Mouse (Mus musculus) megakaryocyte-erythroid progenitor cell, adult 5 weeks (primary cell): ENCODE data around the gene Gpr162. TPM values are rescaled to one million over a fixed set of nuclear protein-coding genes. Genes with fewer than 3 reads are reported as not detected.

Experiments
- polyA plus RNA-seq: library from polyadenylated mRNA; stranded (reverse); fragments of >175 nt; gene quantifications from 2 replicates; pipeline ENCODE4 v1.2.3, GENCODE M21; 2012

The Gpr162 gene
- 0.09 and 0.18 TPM in 2 replicates for polyA plus RNA-seq

GRCm38 (mm10) chr6:124863658-124864298, at the start of gene Gpr162:
TSS of gene Gpr162 (minus strand) at chr6:124863983.

GRCm38 (mm10) chr6:124911533-124912218, 47.9 kb upstream of the Gpr162 start, which contains the start of gene Lag3:
TSS of gene Lag3 (minus strand) at chr6:124911705.

GRCm38 (mm10) chr6:124887986-124888385, 24.2 kb upstream of the Gpr162 start, which contains the start of gene Cd4:
TSS of gene Cd4 (minus strand) at chr6:124888221.

GRCm38 (mm10) chr6:124856916-124857839, 6.6 kb downstream of the Gpr162 start, which contains the start of gene P3h3:
TSS of gene P3h3 (minus strand) at chr6:124857752.

GRCm38 (mm10) chr6:124840241-124841167, 23.3 kb downstream of the Gpr162 start, which contains the start of gene Gnb3:
TSS of gene Gnb3 (minus strand) at chr6:124840275.

GRCm38 (mm10) chr6:124828868-124829798, 34.6 kb downstream of the Gpr162 start, which contains the start of the genes Usp5 and Cdca3:
TSS of gene Usp5 (minus strand) at chr6:124829484.
TSS of gene Cdca3 (plus strand) at chr6:124829547.

GRCm38 (mm10) chr6:124813933-124814332, 49.9 kb downstream of the Gpr162 start, which contains the start of gene Tpi1:
TSS of gene Tpi1 (minus strand) at chr6:124814296.

Other genes with a start within 250 kb of the Gpr162 start
- not detected in 2 replicates for gene C1s2, start 227.9 kb downstream of the Gpr162 start, polyA plus RNA-seq
- gene Lpcat3, start 201.0 kb downstream of the Gpr162 start, polyA plus RNA-seq = 47.7 and 53.9 TPM in 2 replicates
- 294 and 299 TPM in 2 replicates for gene Emg1, start 151.8 kb downstream of the Gpr162 start, polyA plus RNA-seq
- gene Phb2, start 151.6 kb downstream of the Gpr162 start, polyA plus RNA-seq = 308 and 359 TPM in 2 replicates
- 65.9 and 80.8 TPM in 2 replicates for gene Ptpn6, start 125.3 kb downstream of the Gpr162 start, polyA plus RNA-seq
- 50.4 and 53.2 TPM in 2 replicates for gene Grcc10, start 122.6 kb downstream of the Gpr162 start, polyA plus RNA-seq
- not detected in 2 replicates for gene Gm45234, start 108.0 kb downstream of the Gpr162 start, polyA plus RNA-seq
- gene Atn1, start 107.5 kb downstream of the Gpr162 start, polyA plus RNA-seq = 111 and 137 TPM in 2 replicates
- 0.37 and 0.90 TPM in 2 replicates for gene Eno2, start 94.3 kb downstream of the Gpr162 start, polyA plus RNA-seq
- gene Lrrc23, start 84.3 kb downstream of the Gpr162 start, polyA plus RNA-seq = 0.37 and 0.47 TPM in 2 replicates
- 10.0 and 16.9 TPM in 2 replicates for gene Spsb2, start 55.3 kb downstream of the Gpr162 start, polyA plus RNA-seq
- gene Tpi1, start 49.7 kb downstream of the Gpr162 start, polyA plus RNA-seq = 195 and 233 TPM in 2 replicates
- gene Usp5, start 34.5 kb downstream of the Gpr162 start, polyA plus RNA-seq = 83.8 and 84.6 TPM in 2 replicates
- gene Cdca3, start 34.4 kb downstream of the Gpr162 start, polyA plus RNA-seq = 43.2 and 59.7 TPM in 2 replicates
- gene Gnb3, start 23.7 kb downstream of the Gpr162 start, polyA plus RNA-seq = 0.22 TPM in 1 of 2 replicates, not detected in the other
- 8.2 and 16.7 TPM in 2 replicates for gene P3h3, start 6.2 kb downstream of the Gpr162 start, polyA plus RNA-seq
- gene Cd4, start 24.2 kb upstream of the Gpr162 start, polyA plus RNA-seq = 0.43 and 0.93 TPM in 2 replicates
- 5.7 and 9.5 TPM in 2 replicates for gene Lag3, start 47.7 kb upstream of the Gpr162 start, polyA plus RNA-seq
- gene Ptms, start 56.1 kb upstream of the Gpr162 start, polyA plus RNA-seq = 278 and 322 TPM in 2 replicates
- gene Mlf2, start 67.4 kb upstream of the Gpr162 start, polyA plus RNA-seq = 177 and 232 TPM in 2 replicates
- 50.6 and 53.4 TPM in 2 replicates for gene Cops7a, start 101.6 kb upstream of the Gpr162 start, polyA plus RNA-seq
- gene Pianp, start 132.7 kb upstream of the Gpr162 start, polyA plus RNA-seq = 0.24 and 1.00 TPM in 2 replicates
- 74.6 and 80.3 TPM in 2 replicates for gene Zfp384, start 145.2 kb upstream of the Gpr162 start, polyA plus RNA-seq
- 15.9 and 19.1 TPM in 2 replicates for gene Ing4, start 175.8 kb upstream of the Gpr162 start, polyA plus RNA-seq
- gene Acrbp, start 185.7 kb upstream of the Gpr162 start, polyA plus RNA-seq = 12.2 and 12.7 TPM in 2 replicates
- gene Lpar5, start 203.9 kb upstream of the Gpr162 start, polyA plus RNA-seq = 1.8 and 5.1 TPM in 2 replicates
- 149 and 226 TPM in 2 replicates for gene Chd4, start 232.0 kb upstream of the Gpr162 start, polyA plus RNA-seq